ENCODE assay signal across 8 mouse cellular contexts in genomic region chr2:181220361-181220760, GRCm38 (mm10). TPM values are rescaled to one million over a fixed set of nuclear protein-coding genes. Genes with fewer than 3 reads are reported as not detected.
DNase-seq lines count a peak whose midpoint lies in the region; ATAC-seq and TF ChIP-seq lines count a peak whose summit lies in the region.

No protein-coding gene starts in this region.

- peaks cover 19% of the 10 kb centered on the region; the same call in 1 of the 2 replicates for H3K4me1 ChIP-seq in spleen, adult 2 months (ENCODE audit: control insufficient read depth, insufficient read depth, insufficient read length)
- H3K4me1 ChIP-seq in stomach, embryonic 14.5 days (ENCODE audit: control insufficient read depth, insufficient read depth, low read length), result peaks cover 8% of the 10 kb centered on the region

- H3K4me3 ChIP-seq in spleen, adult 2 months (ENCODE audit: extremely low read depth, insufficient read depth, insufficient read length), result peak overlapping the region; percentile 22; the same call in 1 of the 2 replicates
- H3K4me3 ChIP-seq in stomach, embryonic 14.5 days (ENCODE audit: low read depth, low read length), result no peak overlapping the region

- H3K9me3 ChIP-seq in stomach, embryonic 14.5 days (ENCODE audit: control insufficient read depth, low read depth, low read length), result no peaks in the 10 kb centered on the region

- no peak for TF ChIP-seq CTCF in spleen, adult 2 months (IDR thresholded peaks at IDR 0.05; ENCODE audit: extremely low read depth, insufficient read depth, insufficient read length, insufficient replicate concordance)

- peak overlapping the region; percentile 60 for H3K27ac ChIP-seq in spleen, adult 2 months (ENCODE audit: insufficient read depth, low read length)
- H3K27ac ChIP-seq in stomach, embryonic 14.5 days (ENCODE audit: low read length), result 0 out of 2 replicates have a peak overlapping the region, but pooled peaks have one; percentile 33

- H3K4me2 ChIP-seq in stomach, embryonic 14.5 days (replicated peaks; ENCODE audit: low read depth, low read length), result peak overlapping the region; percentile 51

- 0 out of 2 replicates have a peak, but pooled peaks have one; percentile 7 for ATAC-seq in stomach, embryonic 14.5 days (ENCODE audit: insufficient number of reproducible peaks, insufficient read depth, low FRiP score, low read depth)

- no peaks in the 10 kb centered on the region for H3K27me3 ChIP-seq in spleen, adult 2 months (ENCODE audit: control insufficient read depth, insufficient read depth, low read length)
- H3K27me3 ChIP-seq in stomach, embryonic 14.5 days (ENCODE audit: control insufficient read depth, insufficient read depth, low read length), result no peaks in the 10 kb centered on the region

- H3K9ac ChIP-seq in stomach, embryonic 14.5 days (replicated peaks; ENCODE audit: low read depth, low read length), result no peak overlapping the region

- DNase-seq in adrenal gland, postnatal 14 days, result peak; percentile 47
- DNase-seq in adrenal gland, postnatal 25 days, result no peak
- DNase-seq in spleen, adult 2 months (ENCODE audit: low read depth in 1 of 2, low spot score in 2 of 2), result no peak
- DNase-seq in spleen, postnatal 14 days (ENCODE audit: low spot score in 2 of 2), result no peak
- peak; percentile 38 for DNase-seq in kidney, postnatal 14 days
- no peak for DNase-seq in gastrocnemius, adult 8-10 months (ENCODE audit: low spot score in 2 of 2)
- DNase-seq in frontal cortex, postnatal 36 days (ENCODE audit: low spot score in 2 of 2), result no peak

- no peaks in the 10 kb centered on the region for H3K36me3 ChIP-seq in spleen, adult 2 months (ENCODE audit: control insufficient read depth, insufficient read depth, low read length)
- no peaks in the 10 kb centered on the region for H3K36me3 ChIP-seq in stomach, embryonic 14.5 days (ENCODE audit: control insufficient read depth, insufficient read depth, low read length)

- whole genome bisulfite sequencing in spleen, adult 2 months, result 12% methylated on average over 2 of the region's 2 CpGs
- 20% methylated on average over 2 of the region's 2 CpGs for WGBS in stomach, embryonic 14.5 days

- TF ChIP-seq POLR2A in spleen, adult 2 months (IDR thresholded peaks at IDR 0.05; ENCODE audit: low read depth, low read length), result no peak

RNA-seq across cellular contexts. Expression of gene Fndc11, which starts 0.5 kb away (rescaled TPM):
- total RNA-seq in adrenal gland, postnatal 14 days (2021), result not detected in 2 replicates
- total RNA-seq in adrenal gland, postnatal 25 days (2021), result 0.43 and 0.67 TPM in 2 replicates
- 1.1 and 1.3 TPM in 2 replicates for polyA plus RNA-seq in spleen, adult 2 months (2012; rRNA removed)
- 0.29 and 0.36 TPM in 2 replicates for polyA plus RNA-seq in stomach, embryonic 14.5 days (2014; fragmentation: Nextera tagmentation; extraction: Ambion mirVana)
- not detected for total RNA-seq in gastrocnemius, adult 8-10 months (2022)

RNA-seq across cellular contexts. Expression of gene Srms, which starts 7.4 kb away (rescaled TPM):
- 0.56 and 0.60 TPM in 2 replicates for total RNA-seq in adrenal gland, postnatal 14 days (2021)
- 0.58 TPM in 1 of 2 replicates, not detected in the other for total RNA-seq in adrenal gland, postnatal 25 days (2021)
- 1.4 and 1.9 TPM in 2 replicates for polyA plus RNA-seq in spleen, adult 2 months (2012; rRNA removed)
- 0.15 TPM in 1 of 2 replicates, not detected in the other for polyA plus RNA-seq in stomach, embryonic 14.5 days (2014; fragmentation: Nextera tagmentation; extraction: Ambion mirVana)
- under 1 TPM in 2 of 4 experiments, not detected in 2; 0.22 to 0.24 TPM for total RNA-seq in gastrocnemius, adult 8-10 months (2022)

RNA-seq across cellular contexts. Expression of gene Ptk6, which starts 17.8 kb away (rescaled TPM):
- total RNA-seq in adrenal gland, postnatal 14 days (2021), result 0.11 TPM in 1 of 2 replicates, not detected in the other
- not detected in 2 replicates for total RNA-seq in adrenal gland, postnatal 25 days (2021)
- 0.13 and 0.15 TPM in 2 replicates for polyA plus RNA-seq in spleen, adult 2 months (2012; rRNA removed)
- not detected in 2 replicates for polyA plus RNA-seq in stomach, embryonic 14.5 days (2014; fragmentation: Nextera tagmentation; extraction: Ambion mirVana)
- not detected for total RNA-seq in gastrocnemius, adult 8-10 months (2022)

RNA-seq across cellular contexts. Expression of gene Helz2, which starts 21.5 kb away (rescaled TPM):
- 19.2 and 23.9 TPM in 2 replicates for total RNA-seq in adrenal gland, postnatal 14 days (2021)
- 18.9 and 22.1 TPM in 2 replicates for total RNA-seq in adrenal gland, postnatal 25 days (2021)
- 101 and 132 TPM in 2 replicates for polyA plus RNA-seq in spleen, adult 2 months (2012; rRNA removed)
- 1.5 and 1.9 TPM in 2 replicates for polyA plus RNA-seq in stomach, embryonic 14.5 days (2014; fragmentation: Nextera tagmentation; extraction: Ambion mirVana)
- total RNA-seq in gastrocnemius, adult 8-10 months (2022), result 1 to 10 TPM; 1.4 to 1.8 (median 1.6) TPM

RNA-seq across cellular contexts. Expression of gene Ppdpf, which starts 33.3 kb away (rescaled TPM):
- 95.5 and 98.6 TPM in 2 replicates for total RNA-seq in adrenal gland, postnatal 14 days (2021)
- total RNA-seq in adrenal gland, postnatal 25 days (2021), result 79.5 and 82.6 TPM in 2 replicates
- polyA plus RNA-seq in spleen, adult 2 months (2012; rRNA removed), result 135 and 192 TPM in 2 replicates
- 354 and 378 TPM in 2 replicates for polyA plus RNA-seq in stomach, embryonic 14.5 days (2014; fragmentation: Nextera tagmentation; extraction: Ambion mirVana)
- 10 to 100 TPM; 38.4 to 43.8 (median 40.1) TPM for total RNA-seq in gastrocnemius, adult 8-10 months (2022)

Comparison
In these comparisons a context has a peak if more than half of its experiments do, and no peak if none do; other contexts are left out.
1. DNase-seq: peak in adrenal gland, postnatal 14 days (single experiment) and kidney, postnatal 14 days (single experiment); none in adrenal gland, postnatal 25 days (single experiment), spleen, adult 2 months (0 of 2), spleen, postnatal 14 days (0 of 2), gastrocnemius, adult 8-10 months (0 of 2) and frontal cortex, postnatal 36 days (0 of 2).